Mouse (Mus musculus): ENCODE data around the gene Ccna1. TPM values are rescaled to one million over a fixed set of nuclear protein-coding genes. Genes with fewer than 3 reads are reported as not detected.

Ccna1 gene
- polyA plus RNA-seq (2014; fragmentation: Nextera tagmentation; extraction: Ambion mirVana) = 2.2 and 2.6 TPM in 2 replicates

GRCm38 (mm10) chr3:55055038-55055746 is at the start of gene Ccna1:
Gene Ccna1, minus strand, starts transcription at chr3:55055501.
- peak; percentile 88 for DNase-seq (ENCODE audit: low spot score)
- peak; percentile 98 for ATAC-seq (replicated peaks; ENCODE audit: insufficient number of reproducible peaks, low FRiP score, low TSS enrichment, low read depth)
- Histone ChIP-seq H3K36me3 (replicated peaks; ENCODE audit: control insufficient read depth, insufficient read depth, low read depth, low read length) (no peaks in the 10 kb centered on the region), H3K4me1 (ENCODE audit: control insufficient read depth, insufficient read depth, low read length) (no peaks in the 10 kb centered on the region), H3K9me3 (replicated peaks; ENCODE audit: control insufficient read depth, low read length) (no peaks in the 10 kb centered on the region), H3K27me3 (ENCODE audit: control insufficient read depth, insufficient read depth, low read length) (peaks cover 3% of the 10 kb centered on the region; the same call in 1 of the 2 replicates), H3K27ac (replicated peaks; ENCODE audit: low read depth, low read length) (no peak within 1 kb of the TSS), H3K4me3 (ENCODE audit: low read depth, low read length) (peak within 1 kb of the TSS; percentile 57), H3K9ac (replicated peaks; ENCODE audit: low read length) (peak within 1 kb of the TSS; percentile 58), H3K4me2 (ENCODE audit: low read depth, low read length) (peak within 1 kb of the TSS; percentile 96)
- WGBS = under 1% methylated on average over 61 of the region's 73 CpGs

- ATAC-seq (replicated peaks; ENCODE audit: insufficient number of reproducible peaks, low FRiP score, low TSS enrichment, low read depth) (no peak), DNase-seq (ENCODE audit: low spot score) (no peak)
- no peaks in the 10 kb centered on the region; the same call in 1 of the 2 replicates for H3K4me1 ChIP-seq (ENCODE audit: control insufficient read depth, insufficient read depth, low read length)
- no peak overlapping the region for H3K4me3 ChIP-seq (ENCODE audit: low read depth, low read length)
- H3K27ac ChIP-seq (replicated peaks; ENCODE audit: low read depth, low read length) = no peak overlapping the region
- no peak overlapping the region for H3K4me2 ChIP-seq (ENCODE audit: low read depth, low read length)
- no peaks in the 10 kb centered on the region for H3K27me3 ChIP-seq (ENCODE audit: control insufficient read depth, insufficient read depth, low read length)
- H3K9me3 ChIP-seq (replicated peaks; ENCODE audit: control insufficient read depth, low read length) = no peaks in the 10 kb centered on the region
- H3K9ac ChIP-seq (replicated peaks; ENCODE audit: low read length) = no peak overlapping the region
- H3K36me3 ChIP-seq (replicated peaks; ENCODE audit: control insufficient read depth, insufficient read depth, low read depth, low read length) = no peaks in the 10 kb centered on the region
Observed at GRCm38 (mm10) chr3:55101092-55101491, 45.8 kb upstream of the Ccna1 start.

DNA sequence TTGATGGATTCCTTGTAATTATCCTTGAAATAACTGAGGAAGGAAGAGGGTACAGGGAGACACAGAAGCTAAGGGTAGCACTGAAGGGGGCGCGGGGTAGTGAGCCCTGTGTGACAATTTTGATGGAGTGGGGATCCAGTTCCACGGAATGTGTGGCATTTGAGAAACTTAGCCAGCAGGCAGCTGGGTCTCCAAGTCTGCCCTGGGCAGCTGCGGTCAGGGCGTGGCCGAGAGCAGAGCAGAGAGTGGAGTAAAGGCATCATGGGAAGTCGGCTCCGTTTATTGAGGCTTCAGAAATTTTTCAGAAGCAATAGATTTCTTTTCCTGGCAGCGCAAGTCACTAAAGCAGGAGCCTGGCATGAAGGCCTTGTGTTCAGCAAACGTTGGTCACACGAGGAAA is 43.7 kb upstream of the Ccna1 start:
- ATAC-seq (replicated peaks; ENCODE audit: insufficient number of reproducible peaks, low FRiP score, low TSS enrichment, low read depth) = no peak
- Histone ChIP-seq H3K4me3 (ENCODE audit: low read depth, low read length) (no peak overlapping the region), H3K4me2 (ENCODE audit: low read depth, low read length) (no peak overlapping the region), H3K36me3 (replicated peaks; ENCODE audit: control insufficient read depth, insufficient read depth, low read depth, low read length) (no peaks in the 10 kb centered on the region), H3K27me3 (ENCODE audit: control insufficient read depth, insufficient read depth, low read length) (no peaks in the 10 kb centered on the region), H3K9ac (replicated peaks; ENCODE audit: low read length) (no peak overlapping the region), H3K27ac (replicated peaks; ENCODE audit: low read depth, low read length) (no peak overlapping the region), H3K9me3 (replicated peaks; ENCODE audit: control insufficient read depth, low read length) (no peaks in the 10 kb centered on the region), H3K4me1 (ENCODE audit: control insufficient read depth, insufficient read depth, low read length) (no peaks in the 10 kb centered on the region; the same call in 1 of the 2 replicates)
- no peak for DNase-seq (ENCODE audit: low spot score)
- 84% methylated on average over 11 of the region's 11 CpGs for WGBS

- Histone ChIP-seq H3K27me3 (ENCODE audit: control insufficient read depth, insufficient read depth, low read length) (no peaks in the 10 kb centered on the region), H3K9me3 (replicated peaks; ENCODE audit: control insufficient read depth, low read length) (no peaks in the 10 kb centered on the region), H3K36me3 (replicated peaks; ENCODE audit: control insufficient read depth, insufficient read depth, low read depth, low read length) (no peaks in the 10 kb centered on the region), H3K9ac (replicated peaks; ENCODE audit: low read length) (no peak overlapping the region), H3K27ac (replicated peaks; ENCODE audit: low read depth, low read length) (no peak overlapping the region), H3K4me3 (ENCODE audit: low read depth, low read length) (no peak overlapping the region), H3K4me1 (ENCODE audit: control insufficient read depth, insufficient read depth, low read length) (no peaks in the 10 kb centered on the region; the same call in 1 of the 2 replicates), H3K4me2 (ENCODE audit: low read depth, low read length) (no peak overlapping the region)
- 54% methylated on average over 2 of the region's 2 CpGs for WGBS
- DNase-seq (ENCODE audit: low spot score) (no peak), ATAC-seq (replicated peaks; ENCODE audit: insufficient number of reproducible peaks, low FRiP score, low TSS enrichment, low read depth) (0 out of 2 replicates have a peak, but pooled peaks have one; percentile 55)
Observed at GRCm38 (mm10) chr3:55098014-55098413, 42.7 kb upstream of the Ccna1 start.

DNA sequence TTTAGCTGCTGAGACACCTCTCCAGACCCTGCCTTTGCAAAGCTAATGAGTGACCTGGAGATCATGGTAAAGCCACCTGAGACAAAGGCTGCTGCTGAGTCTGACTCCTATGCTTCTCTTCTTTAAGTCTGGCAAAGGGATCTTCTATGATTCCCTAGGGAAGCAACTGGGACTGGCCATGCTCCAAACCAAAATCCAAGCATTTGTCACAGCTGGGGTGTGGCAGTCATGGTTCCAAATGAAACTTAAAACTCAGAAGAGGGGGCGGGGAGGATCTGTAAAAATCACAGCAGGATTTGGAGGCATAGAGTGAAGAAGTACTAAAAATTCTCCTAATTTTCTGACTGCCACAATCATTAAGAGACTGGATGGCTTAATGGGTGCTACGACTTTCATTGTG is 41.9 kb upstream of the Ccna1 start:
- Histone ChIP-seq H3K4me1 (ENCODE audit: control insufficient read depth, insufficient read depth, low read length) (no peaks in the 10 kb centered on the region; the same call in 1 of the 2 replicates), H3K4me3 (ENCODE audit: low read depth, low read length) (no peak overlapping the region), H3K27me3 (ENCODE audit: control insufficient read depth, insufficient read depth, low read length) (no peaks in the 10 kb centered on the region), H3K27ac (replicated peaks; ENCODE audit: low read depth, low read length) (peak overlapping the region; percentile 22; the same call in 1 of the 2 replicates), H3K9me3 (replicated peaks; ENCODE audit: control insufficient read depth, low read length) (no peaks in the 10 kb centered on the region), H3K4me2 (ENCODE audit: low read depth, low read length) (no peak overlapping the region), H3K9ac (replicated peaks; ENCODE audit: low read length) (no peak overlapping the region), H3K36me3 (replicated peaks; ENCODE audit: control insufficient read depth, insufficient read depth, low read depth, low read length) (no peaks in the 10 kb centered on the region)
- ATAC-seq (replicated peaks; ENCODE audit: insufficient number of reproducible peaks, low FRiP score, low TSS enrichment, low read depth) (no peak), DNase-seq (ENCODE audit: low spot score) (no peak)
- 80% methylated on average over 2 of the region's 2 CpGs for WGBS

DNA sequence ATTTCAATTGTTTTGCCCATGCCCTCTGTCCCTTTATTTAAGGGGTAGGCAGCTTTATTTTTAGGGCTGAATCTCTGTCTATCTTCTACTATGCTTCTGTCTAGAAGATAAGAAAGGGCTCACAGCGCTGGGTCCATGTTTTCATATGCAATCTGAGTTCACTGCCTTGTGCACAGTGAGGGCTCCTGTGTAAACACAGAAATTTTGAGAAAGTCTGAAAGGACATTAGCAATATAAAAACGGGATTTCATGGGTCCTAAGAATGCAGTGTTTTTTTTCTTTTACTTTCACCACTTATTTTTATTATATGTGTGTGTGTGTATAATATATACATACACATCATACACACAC is 41.3 kb upstream of the Ccna1 start:
- WGBS = 48% methylated on average over 2 of the region's 2 CpGs
- Histone ChIP-seq H3K9me3 (replicated peaks; ENCODE audit: control insufficient read depth, low read length) (no peaks in the 10 kb centered on the region), H3K4me3 (ENCODE audit: low read depth, low read length) (no peak overlapping the region), H3K36me3 (replicated peaks; ENCODE audit: control insufficient read depth, insufficient read depth, low read depth, low read length) (no peaks in the 10 kb centered on the region), H3K27me3 (ENCODE audit: control insufficient read depth, insufficient read depth, low read length) (no peaks in the 10 kb centered on the region), H3K9ac (replicated peaks; ENCODE audit: low read length) (no peak overlapping the region), H3K27ac (replicated peaks; ENCODE audit: low read depth, low read length) (peak overlapping the region; percentile 79), H3K4me1 (ENCODE audit: control insufficient read depth, insufficient read depth, low read length) (no peaks in the 10 kb centered on the region; the same call in 1 of the 2 replicates), H3K4me2 (ENCODE audit: low read depth, low read length) (no peak overlapping the region)
- no peak for DNase-seq (ENCODE audit: low spot score)
- peak; percentile 64 for ATAC-seq (replicated peaks; ENCODE audit: insufficient number of reproducible peaks, low FRiP score, low TSS enrichment, low read depth)

- Histone ChIP-seq H3K4me3 (ENCODE audit: low read depth, low read length) (no peak overlapping the region), H3K9ac (replicated peaks; ENCODE audit: low read length) (no peak overlapping the region), H3K4me1 (ENCODE audit: control insufficient read depth, insufficient read depth, low read length) (no peaks in the 10 kb centered on the region; the same call in 1 of the 2 replicates), H3K27me3 (ENCODE audit: control insufficient read depth, insufficient read depth, low read length) (no peaks in the 10 kb centered on the region), H3K9me3 (replicated peaks; ENCODE audit: control insufficient read depth, low read length) (no peaks in the 10 kb centered on the region), H3K4me2 (ENCODE audit: low read depth, low read length) (peak overlapping the region; percentile 17; the same call in 1 of the 2 replicates), H3K27ac (replicated peaks; ENCODE audit: low read depth, low read length) (peak overlapping the region; percentile 79), H3K36me3 (replicated peaks; ENCODE audit: control insufficient read depth, insufficient read depth, low read depth, low read length) (no peaks in the 10 kb centered on the region)
- WGBS = 16% methylated on average over 8 of the region's 8 CpGs
- DNase-seq (ENCODE audit: low spot score) (peak; percentile 85), ATAC-seq (replicated peaks; ENCODE audit: insufficient number of reproducible peaks, low FRiP score, low TSS enrichment, low read depth) (peak; percentile 88)
Observed at GRCm38 (mm10) chr3:55095968-55096654, 40.8 kb upstream of the Ccna1 start.

GRCm38 (mm10) chr3:55093161-55093560 is 37.9 kb upstream of the Ccna1 start:
- no peaks in the 10 kb centered on the region for H3K36me3 ChIP-seq (replicated peaks; ENCODE audit: control insufficient read depth, insufficient read depth, low read depth, low read length)
- H3K9ac ChIP-seq (replicated peaks; ENCODE audit: low read length) = no peak overlapping the region
- no peaks in the 10 kb centered on the region; the same call in 1 of the 2 replicates for H3K4me1 ChIP-seq (ENCODE audit: control insufficient read depth, insufficient read depth, low read length)
- DNase-seq (ENCODE audit: low spot score) (no peak), ATAC-seq (replicated peaks; ENCODE audit: insufficient number of reproducible peaks, low FRiP score, low TSS enrichment, low read depth) (no peak)
- WGBS = 79% methylated on average over 1 of the region's 1 CpGs
- no peak overlapping the region for H3K4me2 ChIP-seq (ENCODE audit: low read depth, low read length)
- H3K4me3 ChIP-seq (ENCODE audit: low read depth, low read length) = no peak overlapping the region
- H3K27ac ChIP-seq (replicated peaks; ENCODE audit: low read depth, low read length) = no peak overlapping the region
- H3K27me3 ChIP-seq (ENCODE audit: control insufficient read depth, insufficient read depth, low read length) = no peaks in the 10 kb centered on the region
- no peaks in the 10 kb centered on the region for H3K9me3 ChIP-seq (replicated peaks; ENCODE audit: control insufficient read depth, low read length)
